Mouse (Mus musculus) intestine, embryonic 14.5 days (tissue): ENCODE results near the gene Podnl1. TPM values are rescaled to one million over a fixed set of nuclear protein-coding genes. Genes with fewer than 3 reads are reported as not detected.
A peak's percentile ranks its signal among the peaks of the same experiment; 100 is the strongest.

Source experiments
- ATAC-seq: fragments of 200-750 bp; cut with Nextera tagmentation; replicated peaks from 2 replicates; pipeline ENCODE4 v1.8.0; 2017; ENCODE audit warnings: low read depth, moderate number of reproducible peaks, moderate TSS enrichment, moderate library complexity; ENCODE audit not compliant: low FRiP score, low TSS enrichment
- DNase-seq: peaks from one replicate; pipeline ENCODE4 v3.0.0-alpha.2; 2018; ENCODE audit warnings: low spot score
- H3K27ac ChIP-seq: fragments of 300-500 bp; sonication (generic); 2 replicates; pipeline ENCODE4 v1.5.1; 2014; ENCODE audit warnings: low read depth, mild to moderate bottlenecking, control low read depth
- H3K27me3 ChIP-seq: fragments of 300-500 bp; sonication (generic); replicated peaks from 2 replicates; pipeline ENCODE4 v1.6.1; 2014; ENCODE audit warnings: low read length, control low read depth; ENCODE audit not compliant: control insufficient read depth, insufficient read depth
- H3K36me3 ChIP-seq: fragments of 300-500 bp; sonication (generic); 2 replicates; pipeline ENCODE4 v1.6.1; 2014; ENCODE audit warnings: low read length, control low read depth; ENCODE audit not compliant: control insufficient read depth, insufficient read depth
- H3K4me1 ChIP-seq: fragments of 300-500 bp; sonication (generic); replicated peaks from 2 replicates; pipeline ENCODE4 v1.6.1; 2014; ENCODE audit warnings: low read length, control low read depth, mixed read lengths; ENCODE audit not compliant: control insufficient read depth, insufficient read depth
- H3K4me2 ChIP-seq: fragments of 300-500 bp; sonication (generic); 2 replicates; pipeline ENCODE4 v1.6.1; 2014; ENCODE audit warnings: low read length
- H3K4me3 ChIP-seq: fragments of 300-500 bp; sonication (generic); 2 replicates; pipeline ENCODE4 v1.5.1; 2014; ENCODE audit warnings: low read depth, low read length, control low read depth, mixed read lengths
- H3K9ac ChIP-seq: fragments of 300-500 bp; sonication (generic); 2 replicates; pipeline ENCODE4 v1.6.1; 2014; ENCODE audit warnings: mild to moderate bottlenecking, low read length
- H3K9me3 ChIP-seq: fragments of 300-500 bp; sonication (generic); 2 replicates; pipeline ENCODE4 v1.6.1; 2016; ENCODE audit warnings: low read length, control low read depth; ENCODE audit not compliant: control insufficient read depth
- WGBS: fragments of 180-500 bp; shearing (Covaris S2); extraction: QIAGEN DNeasy Blood & Tissue Kit; methylation state at CpG from one replicate; pipeline ENCODE4 v1.1.7; 2014; 5-methylcytosine and 5-hydroxymethylcytosine counted together
- polyA plus RNA-seq: library from polyadenylated mRNA; unstranded; fragments of >200 nt; fragmentation: Nextera tagmentation; extraction: Ambion mirVana; gene quantifications from 2 replicates; pipeline ENCODE4 v1.2.1, GENCODE M21; 2014

The Podnl1 gene
- polyA plus RNA-seq, 1 experiment from 2014 or later, result 0.49 TPM

- no peaks in the 10 kb centered on the region for H3K9me3 ChIP-seq
- 93% methylated on average over 3 of the region's 3 CpGs for WGBS
- DNase-seq (no peak), ATAC-seq (no peak)
- no peak overlapping the region for H3K4me2 ChIP-seq
- H3K27ac ChIP-seq, result no peak overlapping the region
- no peak overlapping the region for H3K4me3 ChIP-seq
- no peaks in the 10 kb centered on the region for H3K4me1 ChIP-seq
- no peak overlapping the region for H3K9ac ChIP-seq
- no peaks in the 10 kb centered on the region for H3K27me3 ChIP-seq
- peaks cover 98% of the 10 kb centered on the region for H3K36me3 ChIP-seq
Observed at GRCm38 (mm10) chr8:84137848-84138247, 12.1 kb downstream of the Podnl1 start.

GRCm38 (mm10) chr8:84140838-84141237 is 15.0 kb downstream of the Podnl1 start:
- Histone ChIP-seq H3K27ac (no peak overlapping the region), H3K4me1 (no peaks in the 10 kb centered on the region), H3K9ac (no peak overlapping the region), H3K4me2 (no peak overlapping the region), H3K9me3 (no peaks in the 10 kb centered on the region), H3K4me3 (no peak overlapping the region), H3K36me3 (peaks cover 79% of the 10 kb centered on the region), H3K27me3 (no peaks in the 10 kb centered on the region)
- ATAC-seq (no peak), DNase-seq (no peak)
- WGBS, result 84% methylated on average over 4 of the region's 4 CpGs

GRCm38 (mm10) chr8:84144636-84145245 is 19.0 kb downstream of the Podnl1 start:
- no peak overlapping the region for H3K9ac ChIP-seq
- peaks cover 40% of the 10 kb centered on the region for H3K36me3 ChIP-seq
- no peak overlapping the region for H3K4me2 ChIP-seq
- ATAC-seq, result no peak
- no peak overlapping the region for H3K27ac ChIP-seq
- no peaks in the 10 kb centered on the region for H3K27me3 ChIP-seq
- no peaks in the 10 kb centered on the region for H3K9me3 ChIP-seq
- H3K4me1 ChIP-seq, result peaks cover 14% of the 10 kb centered on the region; the same call in 1 of the 2 replicates
- 91% methylated on average over 8 of the region's 8 CpGs for WGBS
- DNase-seq, result no peak
- no peak overlapping the region for H3K4me3 ChIP-seq

- H3K27me3 ChIP-seq, result no peaks in the 10 kb centered on the region
- peaks cover 16% of the 10 kb centered on the region for H3K36me3 ChIP-seq
- DNase-seq, result peak; percentile 80
- peak overlapping the region; percentile 68 for H3K4me3 ChIP-seq
- peak overlapping the region; percentile 87 for H3K4me2 ChIP-seq
- 2% methylated on average over 14 of the region's 14 CpGs for WGBS
- H3K4me1 ChIP-seq, result peaks cover 14% of the 10 kb centered on the region; the same call in 1 of the 2 replicates
- H3K27ac ChIP-seq, result peak overlapping the region; percentile 77
- H3K9me3 ChIP-seq, result no peaks in the 10 kb centered on the region
- H3K9ac ChIP-seq, result peak overlapping the region; percentile 84
- peak; percentile 76 for ATAC-seq
Observed at GRCm38 (mm10) chr8:84147324-84147766, 21.6 kb downstream of the Podnl1 start.

GRCm38 (mm10) chr8:84147769-84148530 is 22.2 kb downstream of the Podnl1 start, which contains the start of the genes Cc2d1a and 4930432K21Rik:
Gene Cc2d1a (minus strand): TSS chr8:84147936.
Gene 4930432K21Rik (plus strand): TSS chr8:84148025.
- ATAC-seq, result peak; percentile 90
- peak within 1 kb of the TSS; percentile 68 for H3K4me3 ChIP-seq
- no peaks in the 10 kb centered on the region for H3K9me3 ChIP-seq
- H3K9ac ChIP-seq, result peak within 1 kb of the TSS; percentile 84
- DNase-seq, result peak; percentile 93
- peaks cover 14% of the 10 kb centered on the region; the same call in 1 of the 2 replicates for H3K4me1 ChIP-seq
- peaks cover 10% of the 10 kb centered on the region for H3K36me3 ChIP-seq
- no peaks in the 10 kb centered on the region for H3K27me3 ChIP-seq
- H3K27ac ChIP-seq, result peak within 1 kb of the TSS; percentile 77
- 18% methylated on average over 49 of the region's 49 CpGs for WGBS
- peak within 1 kb of the TSS; percentile 87 for H3K4me2 ChIP-seq

GRCm38 (mm10) chr8:84148531-84148850 is 22.7 kb downstream of the Podnl1 start:
- 89% methylated on average over 5 of the region's 5 CpGs for WGBS

GRCm38 (mm10) chr8:84149181-84149580 is 23.4 kb downstream of the Podnl1 start:
- H3K27ac ChIP-seq, result no peak overlapping the region
- no peaks in the 10 kb centered on the region for H3K36me3 ChIP-seq
- no peaks in the 10 kb centered on the region for H3K9me3 ChIP-seq
- no peak overlapping the region for H3K4me2 ChIP-seq
- H3K4me1 ChIP-seq, result peaks cover 14% of the 10 kb centered on the region; the same call in 1 of the 2 replicates
- H3K27me3 ChIP-seq, result no peaks in the 10 kb centered on the region
- H3K4me3 ChIP-seq, result no peak overlapping the region
- no peak for ATAC-seq
- no peak for DNase-seq
- no peak overlapping the region for H3K9ac ChIP-seq
- 58% methylated on average over 3 of the region's 3 CpGs for WGBS

More at GRCm38 (mm10) chr8:84148531-84148850, 22.7 kb downstream of the Podnl1 start:
- H3K36me3 ChIP-seq, result peaks cover 5% of the 10 kb centered on the region
- peak overlapping the region; percentile 68 for H3K4me3 ChIP-seq
- H3K9ac ChIP-seq, result no peak overlapping the region
- peak overlapping the region; percentile 87 for H3K4me2 ChIP-seq
- H3K9me3 ChIP-seq, result no peaks in the 10 kb centered on the region
- H3K27me3 ChIP-seq, result no peaks in the 10 kb centered on the region
- no peak for ATAC-seq
- no peak overlapping the region for H3K27ac ChIP-seq
- H3K4me1 ChIP-seq, result peaks cover 14% of the 10 kb centered on the region; the same call in 1 of the 2 replicates
- no peak for DNase-seq

- Histone ChIP-seq H3K9ac (no peak overlapping the region), H3K4me2 (no peak overlapping the region), H3K27ac (no peak overlapping the region), H3K36me3 (no peaks in the 10 kb centered on the region), H3K27me3 (no peaks in the 10 kb centered on the region), H3K4me1 (no peaks in the 10 kb centered on the region), H3K9me3 (no peaks in the 10 kb centered on the region), H3K4me3 (no peak overlapping the region)
- ATAC-seq (no peak), DNase-seq (no peak)
- 92% methylated on average over 4 of the region's 4 CpGs for WGBS
Observed at GRCm38 (mm10) chr8:84157620-84158019, 31.8 kb downstream of the Podnl1 start.
